Mouse (Mus musculus) cerebellum, adult 11 months (tissue): ENCODE results near the gene Auh.

Experiments
- DNase-seq: peaks from one replicate; pipeline ENCODE4 v3.0.0; 2022

Gene Auh

DNA sequence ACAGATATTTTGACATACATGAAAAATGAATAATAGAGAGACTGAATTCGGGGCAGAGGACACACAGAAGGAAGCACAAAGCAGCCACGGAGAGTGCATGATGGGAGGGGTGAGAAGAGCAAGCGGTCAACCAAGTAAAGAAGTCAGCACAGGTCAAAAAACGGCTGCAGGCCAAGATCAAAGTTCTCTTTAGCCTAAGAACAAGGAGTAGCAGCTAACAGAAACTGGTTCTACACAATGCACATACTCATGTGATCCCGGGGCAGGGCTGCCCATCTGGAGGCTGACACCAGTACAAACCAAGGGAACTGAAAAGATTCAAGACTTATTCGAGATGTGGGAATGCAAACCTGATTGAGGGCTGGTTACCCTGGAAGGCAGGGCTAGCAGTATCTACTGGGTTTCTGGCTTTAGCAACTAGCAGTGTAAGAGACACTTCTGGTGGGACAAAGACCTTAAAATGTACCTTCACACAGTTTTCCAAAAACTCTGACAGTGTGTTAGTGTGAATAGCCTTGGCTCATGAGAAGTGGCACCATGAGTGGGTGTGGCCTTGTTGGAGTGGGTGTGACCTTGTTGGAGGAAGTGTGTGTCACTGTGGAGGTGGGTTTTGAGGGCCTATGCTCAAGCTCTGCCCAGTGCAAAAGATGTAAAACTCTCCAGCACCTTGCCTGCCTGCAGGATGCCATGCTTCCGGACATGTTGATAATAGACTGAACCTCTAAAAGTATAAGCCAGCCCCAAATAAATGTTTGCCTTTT is 8.2 kb downstream of the Auh start:
- no peak for DNase-seq

DNA sequence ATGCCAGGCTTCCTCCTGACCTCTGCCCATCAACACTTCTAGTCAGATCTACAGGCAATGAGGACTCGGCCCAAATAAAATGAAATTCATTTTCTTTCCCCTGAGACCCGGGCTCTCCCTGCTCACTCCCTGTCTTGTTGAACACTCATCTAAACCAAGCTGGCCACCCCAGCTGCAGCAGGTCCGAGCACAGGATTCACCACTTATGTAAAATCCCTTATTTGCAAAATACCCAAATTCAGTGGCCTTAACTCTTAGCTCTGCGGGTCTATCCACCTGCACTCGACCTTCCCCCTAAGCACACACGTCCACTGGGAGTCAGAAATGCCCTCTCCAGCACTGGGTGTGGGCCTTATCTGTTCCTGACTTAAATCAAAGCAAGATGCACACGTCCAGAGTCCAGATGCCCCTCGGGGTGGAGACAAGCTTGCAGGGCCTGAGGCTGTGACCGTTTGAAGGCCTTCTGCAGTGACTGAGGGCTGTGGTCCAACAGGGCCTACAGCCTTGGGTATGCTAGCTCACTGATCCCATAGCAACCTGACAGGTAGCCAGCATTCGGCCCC is 9.6 kb downstream of the Auh start:
- no peak for DNase-seq

DNA sequence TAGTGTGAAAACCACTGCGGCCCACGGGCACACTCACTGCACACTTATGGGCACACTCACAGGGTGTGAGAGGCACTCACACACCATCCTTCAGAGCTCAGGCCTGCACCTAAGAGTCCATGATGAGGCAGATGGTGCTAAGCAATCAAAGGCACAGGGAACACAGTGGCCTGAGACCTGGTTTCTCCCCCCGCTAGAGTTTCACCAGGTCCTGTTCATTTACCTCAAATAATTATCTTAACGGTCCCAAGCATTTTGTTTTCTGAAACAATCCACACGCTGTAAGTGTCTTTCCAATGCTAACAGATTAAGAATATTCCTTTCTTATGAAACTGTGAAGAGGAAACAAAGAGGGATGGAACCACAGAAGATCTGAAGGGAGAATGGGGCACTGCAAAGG is 11.1 kb downstream of the Auh start:
- DNase-seq, result no peak

DNA sequence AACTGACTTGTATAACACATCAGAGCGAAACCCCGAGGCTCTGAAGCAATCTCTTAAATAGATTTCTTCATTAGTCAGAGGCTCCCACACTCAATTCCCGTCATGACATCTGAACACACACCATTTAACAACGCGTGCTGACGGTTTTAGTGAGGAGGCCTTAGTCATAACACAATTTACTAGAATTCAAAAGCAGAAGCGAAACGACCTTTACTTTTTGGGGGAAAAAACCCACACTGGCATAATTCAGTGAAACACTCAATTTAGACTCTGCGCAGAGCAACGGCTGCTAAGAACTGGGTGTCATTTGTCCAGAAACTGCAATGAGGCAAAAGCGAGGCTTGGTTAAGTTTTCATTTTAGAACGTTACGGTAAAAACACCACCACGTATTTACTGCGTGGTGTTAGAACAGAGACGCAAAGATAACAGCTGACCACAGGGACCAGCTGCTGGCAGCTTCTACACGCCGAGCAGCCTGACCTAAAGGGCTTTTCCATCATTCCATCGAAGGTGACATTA is 14.8 kb downstream of the Auh start:
- DNase-seq, result no peak

DNA sequence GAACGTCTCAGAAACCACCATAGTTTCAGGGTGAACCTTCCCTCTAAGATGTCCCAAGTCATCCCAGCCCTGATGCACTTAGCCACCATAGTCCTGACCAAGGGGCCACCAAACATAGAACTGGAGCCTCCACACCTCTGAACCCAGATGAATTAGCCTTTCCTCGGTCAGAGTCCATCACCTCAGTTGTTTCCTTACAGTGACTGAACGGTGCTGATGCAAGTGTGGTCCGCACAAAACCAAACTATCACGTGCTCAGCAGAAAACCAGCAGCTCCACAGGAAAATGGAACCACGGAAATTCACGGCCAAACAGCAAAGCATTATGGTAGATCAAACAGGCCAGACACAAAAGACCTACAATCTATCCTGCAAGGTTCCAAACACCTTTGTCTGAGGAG is 15.6 kb downstream of the Auh start:
- DNase-seq, result no peak

DNA sequence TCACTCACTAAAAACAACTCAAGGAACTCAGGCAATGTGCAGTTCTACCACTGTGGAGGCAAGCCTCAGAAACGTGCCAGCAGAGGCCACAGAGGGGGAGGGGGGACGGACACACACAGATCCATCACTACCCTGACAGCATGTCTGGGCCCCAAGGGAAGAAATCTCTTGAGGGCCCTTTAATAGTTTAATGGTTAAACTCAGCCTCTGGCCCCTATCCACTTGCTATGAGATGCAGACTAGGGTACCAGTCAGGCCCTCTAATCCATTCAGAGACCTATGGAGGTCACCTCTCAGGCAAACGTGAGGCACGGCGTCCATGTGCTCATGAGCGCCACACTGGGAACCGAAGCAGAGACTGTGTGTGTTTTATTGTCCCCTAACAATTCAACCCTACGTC is 17.0 kb downstream of the Auh start:
- no peak for DNase-seq

DNA sequence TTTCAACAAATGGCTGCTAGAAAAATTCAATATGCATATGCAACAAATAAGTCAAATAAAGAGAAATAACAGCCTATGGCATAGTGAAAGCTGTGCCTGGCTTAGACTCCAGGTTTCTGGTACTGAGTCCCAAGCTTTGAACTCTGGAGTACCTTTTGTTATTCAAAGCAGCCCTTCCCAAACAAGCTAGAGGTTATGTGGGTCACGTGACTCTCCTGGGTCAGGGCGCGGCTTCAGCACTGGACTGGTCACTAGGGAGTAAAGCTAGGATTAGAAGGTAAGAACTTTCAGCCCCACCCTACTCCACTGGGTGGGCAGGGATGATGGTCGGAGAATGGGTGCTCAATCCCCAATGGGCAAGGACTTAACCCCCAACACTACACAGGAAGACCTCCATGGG is 18.2 kb downstream of the Auh start:
- no peak for DNase-seq

DNA sequence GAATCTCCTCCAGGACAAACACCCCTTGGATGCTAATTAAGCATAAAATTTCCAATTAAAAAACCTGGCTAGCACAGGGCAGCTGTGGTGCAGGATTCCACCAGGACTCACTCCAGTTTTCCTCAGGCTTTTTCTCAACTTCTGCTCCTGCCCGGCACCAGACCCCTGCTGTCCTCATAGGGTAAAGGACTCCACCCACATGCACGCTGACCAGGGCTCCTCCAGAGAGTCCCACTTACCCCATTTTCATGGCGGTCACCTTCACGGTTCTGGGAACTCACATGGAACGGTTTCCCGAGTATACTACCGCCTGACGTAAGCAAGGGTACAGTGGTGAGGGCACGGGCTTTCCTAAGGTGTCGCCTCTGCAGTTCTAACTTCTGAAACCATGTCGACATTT is 23.2 kb downstream of the Auh start:
- DNase-seq, result no peak

DNA sequence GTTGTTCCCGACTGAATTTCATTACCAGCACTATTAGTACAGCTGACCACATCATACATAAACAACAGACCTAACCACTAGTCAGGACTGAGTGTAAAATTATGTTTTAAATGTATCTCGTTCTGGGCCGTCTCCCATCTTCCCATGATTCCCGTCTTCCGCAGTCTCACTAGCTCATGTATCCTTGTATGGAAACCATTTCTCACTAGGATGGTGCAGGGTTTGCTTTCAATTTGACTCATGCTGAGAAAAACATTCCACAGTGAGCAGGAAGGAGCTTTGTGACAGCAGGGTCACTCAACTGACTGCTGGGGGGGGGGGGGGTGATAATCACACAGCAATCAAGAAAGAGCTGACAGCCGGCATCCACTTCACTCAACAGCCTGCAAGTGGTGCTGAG is 25.3 kb downstream of the Auh start:
- no peak for DNase-seq

DNA sequence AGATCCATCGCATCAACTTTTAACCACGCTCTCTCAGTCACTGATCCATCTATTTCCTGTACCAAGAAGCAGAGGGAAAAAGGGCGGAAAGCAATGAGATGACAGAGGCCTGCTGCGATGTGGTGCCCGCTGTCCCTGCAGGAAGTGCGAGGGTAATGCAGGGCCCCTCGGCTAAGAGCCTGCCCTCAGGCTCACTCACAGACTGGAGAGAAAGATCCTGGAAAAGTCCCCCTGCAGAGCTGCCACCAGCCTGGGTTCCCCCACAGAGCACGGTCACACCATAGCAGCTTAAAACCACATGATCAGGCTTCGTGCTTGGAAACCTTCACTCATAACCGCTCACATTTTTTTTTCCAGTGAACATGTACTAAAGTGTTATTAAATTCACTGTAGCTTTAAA is 25.7 kb downstream of the Auh start:
- DNase-seq, result no peak

DNA sequence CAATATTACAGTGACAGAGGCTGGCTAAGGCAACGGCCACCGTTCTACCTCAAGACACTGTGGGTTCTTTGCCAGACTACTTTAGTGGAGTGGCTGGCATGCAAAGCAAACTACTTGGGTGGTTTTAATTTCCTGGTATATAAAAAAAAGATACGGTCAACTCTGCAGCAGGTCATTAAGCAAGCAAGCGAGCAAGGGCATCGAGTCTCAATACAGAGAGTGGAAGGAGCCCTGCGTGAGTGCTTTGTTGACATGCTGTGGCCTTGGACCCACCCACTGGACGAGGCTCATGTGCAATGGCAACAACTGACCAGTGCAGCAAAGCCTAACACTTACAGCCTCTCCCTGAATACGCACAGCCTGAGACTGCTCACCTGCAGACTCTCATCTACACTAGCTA is 27.0 kb downstream of the Auh start:
- DNase-seq, result no peak

DNA sequence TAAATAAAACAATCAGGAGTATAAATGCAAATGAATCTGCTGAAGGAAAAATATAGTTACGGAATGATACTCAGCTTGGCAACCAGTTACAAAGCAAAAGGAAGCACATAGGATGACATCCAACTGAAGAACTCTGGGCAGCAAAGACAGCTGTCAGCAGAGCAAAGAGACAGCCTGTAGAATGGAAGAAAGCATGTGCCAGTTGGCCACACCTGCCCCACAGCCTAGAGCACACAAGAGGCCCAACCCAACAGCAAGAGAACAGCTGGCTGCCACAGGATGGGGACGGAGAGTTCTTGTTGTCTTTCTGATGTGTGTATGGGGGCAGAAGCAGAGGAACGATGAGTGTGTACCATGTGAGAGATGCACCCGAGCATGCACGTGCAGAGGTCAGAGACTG is 29.8 kb downstream of the Auh start:
- no peak for DNase-seq

DNA sequence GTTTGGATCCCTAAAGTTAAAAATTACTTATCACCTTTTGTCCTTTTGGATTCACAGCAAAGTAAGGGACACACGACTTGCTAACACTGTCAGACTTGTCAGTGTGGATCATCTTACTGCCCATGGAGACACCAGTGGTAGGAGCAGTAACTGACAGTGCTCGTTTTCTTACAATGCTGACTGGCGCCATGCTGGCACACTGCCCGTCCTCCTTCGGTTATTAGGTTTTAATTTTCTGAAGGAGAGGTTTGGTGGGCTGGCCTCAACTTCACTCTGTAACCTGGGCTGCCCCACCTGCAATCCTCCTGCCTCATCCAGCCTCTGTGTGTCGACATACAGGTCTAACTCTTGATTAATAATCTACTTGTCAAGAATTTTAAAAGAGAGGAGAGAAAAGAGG is 31.7 kb downstream of the Auh start:
- no peak for DNase-seq

DNA sequence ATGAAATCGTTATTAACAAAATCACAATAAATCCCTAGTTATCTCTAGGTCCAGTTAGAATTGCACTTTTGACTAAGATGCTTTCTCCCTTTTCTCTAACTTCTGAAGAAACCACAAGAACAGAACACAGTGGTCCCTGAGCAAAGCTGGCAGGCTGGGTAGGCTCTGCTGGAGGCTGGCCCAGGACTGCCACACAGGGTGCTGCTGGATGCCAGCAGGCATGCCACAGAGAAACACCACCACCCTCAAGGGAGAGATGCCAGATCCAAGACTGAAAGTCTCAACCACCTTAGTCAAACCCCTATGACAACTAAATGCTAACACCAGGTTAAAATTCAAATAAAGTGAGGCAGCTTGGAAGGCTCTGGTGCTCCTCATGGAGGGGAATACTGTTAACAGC is 36.7 kb downstream of the Auh start:
- peak; percentile 35 for DNase-seq

DNA sequence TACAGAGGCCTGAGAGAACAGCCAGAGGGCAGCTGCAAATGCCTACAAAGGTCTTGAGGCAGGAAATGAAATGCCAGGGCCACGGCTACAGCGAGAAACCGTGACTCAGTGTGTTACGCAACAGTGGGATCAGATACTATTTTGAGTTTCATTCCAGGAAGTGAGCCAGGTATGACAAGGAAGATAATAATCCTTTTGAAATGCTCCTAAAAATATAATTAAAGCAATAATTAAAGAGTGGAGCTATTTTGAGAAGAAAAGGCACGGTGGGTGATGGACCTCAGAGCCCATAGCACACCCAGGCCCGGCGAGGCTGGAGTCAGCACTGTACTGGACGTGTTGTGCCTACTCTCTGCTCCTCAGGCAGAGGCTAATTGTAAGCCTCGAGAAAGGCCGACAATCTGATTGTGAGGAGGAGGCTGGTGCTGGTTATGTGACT is 37.4 kb downstream of the Auh start:
- peak; percentile 54 for DNase-seq

DNA sequence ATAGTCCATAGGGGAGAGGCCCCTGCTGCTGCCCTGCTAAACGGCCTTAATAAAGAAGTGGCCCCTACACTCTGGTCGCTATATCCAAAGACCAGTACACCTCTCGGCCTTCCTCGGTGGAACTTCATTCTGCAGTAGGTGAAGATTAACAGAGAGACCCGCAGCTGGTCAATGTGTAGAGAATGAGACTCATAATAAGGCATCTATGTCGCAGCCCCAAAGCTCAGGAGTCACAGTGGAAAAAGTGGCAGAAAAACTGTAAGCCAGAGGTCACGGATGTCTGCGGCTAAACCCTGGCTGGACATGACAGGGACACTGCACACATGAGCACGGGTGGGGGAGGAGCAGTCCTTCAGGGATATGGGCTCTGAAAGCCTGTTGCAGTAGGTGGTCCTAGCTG is 39.2 kb downstream of the Auh start:
- no peak for DNase-seq

DNA sequence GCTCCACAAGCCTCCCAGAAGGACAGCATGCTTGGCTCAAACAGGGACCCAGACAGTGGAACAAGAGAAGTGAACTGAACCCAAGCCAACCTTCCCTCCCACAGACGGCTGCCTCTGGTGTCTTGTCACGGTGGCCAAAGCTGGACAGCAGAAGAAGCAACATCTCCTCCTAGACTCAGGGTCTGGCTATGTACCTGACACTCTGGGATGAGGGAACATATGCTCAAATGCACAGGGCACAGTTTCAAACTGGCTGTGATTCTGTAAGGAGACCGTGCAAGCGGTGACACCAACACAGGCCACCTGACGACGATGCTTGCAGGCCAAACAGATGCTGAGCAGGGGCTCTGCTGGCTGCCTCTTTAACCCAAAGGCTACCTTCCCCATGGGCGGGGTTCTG is 42.7 kb downstream of the Auh start:
- no peak for DNase-seq

DNA sequence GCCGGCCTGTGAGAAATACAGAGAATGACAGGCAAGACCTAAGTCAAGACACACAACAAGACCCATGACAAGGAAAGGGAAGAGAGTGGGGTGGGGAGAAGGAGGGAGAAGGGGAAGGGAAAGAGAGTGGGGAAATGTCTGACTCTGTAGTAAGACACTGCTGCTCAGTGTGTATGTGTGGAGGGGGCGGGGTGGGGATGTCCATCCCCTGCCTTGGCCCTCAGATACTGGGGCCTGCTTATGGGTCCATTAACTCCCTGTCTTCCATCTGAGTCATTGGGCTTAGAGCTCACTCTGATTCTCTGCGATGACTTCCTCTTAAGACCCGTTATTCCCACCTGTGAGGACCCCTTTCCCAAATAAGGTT is 45.5 kb downstream of the Auh start:
- DNase-seq, result no peak

DNA sequence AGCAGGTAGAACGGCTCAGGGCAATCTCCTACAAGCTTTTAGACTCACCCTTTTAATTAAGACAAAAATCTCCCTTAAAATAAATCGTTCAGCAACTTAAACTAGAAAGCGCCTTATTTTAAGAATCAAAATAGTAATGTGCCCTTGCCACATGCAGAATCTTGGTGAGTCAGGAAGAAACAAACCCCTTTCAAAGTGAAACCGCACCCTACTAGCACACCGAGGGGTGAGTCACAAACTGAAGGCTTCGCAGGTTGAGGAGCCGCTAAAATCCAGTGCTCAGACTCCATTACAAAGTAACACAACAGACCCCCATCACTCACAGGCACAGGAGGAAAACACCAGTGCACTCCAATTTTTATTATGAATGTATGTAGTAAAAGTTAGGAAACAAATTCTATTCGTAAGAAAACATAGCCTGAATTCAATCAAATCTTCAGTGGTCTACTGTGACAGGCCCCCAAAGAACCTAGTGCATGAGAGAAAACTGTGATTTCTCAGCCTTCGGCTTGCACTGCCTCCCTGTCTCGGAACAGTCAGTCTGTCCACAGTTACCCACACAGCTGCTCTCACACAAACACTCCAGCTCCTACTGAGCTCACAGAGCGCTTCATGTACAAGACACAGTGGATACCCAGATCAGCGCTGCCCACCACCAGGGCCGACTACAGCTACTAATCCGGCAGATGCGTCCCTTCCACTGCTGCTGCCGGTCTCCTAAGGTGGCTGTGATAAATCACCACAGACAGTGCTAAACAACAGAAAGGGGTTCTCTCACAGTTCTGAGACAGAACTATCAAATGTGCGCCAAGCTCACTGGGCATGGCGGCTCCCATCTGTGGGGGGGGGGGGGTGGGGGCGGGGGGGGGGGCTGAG is 46.2 kb downstream of the Auh start:
- DNase-seq, result no peak

DNA sequence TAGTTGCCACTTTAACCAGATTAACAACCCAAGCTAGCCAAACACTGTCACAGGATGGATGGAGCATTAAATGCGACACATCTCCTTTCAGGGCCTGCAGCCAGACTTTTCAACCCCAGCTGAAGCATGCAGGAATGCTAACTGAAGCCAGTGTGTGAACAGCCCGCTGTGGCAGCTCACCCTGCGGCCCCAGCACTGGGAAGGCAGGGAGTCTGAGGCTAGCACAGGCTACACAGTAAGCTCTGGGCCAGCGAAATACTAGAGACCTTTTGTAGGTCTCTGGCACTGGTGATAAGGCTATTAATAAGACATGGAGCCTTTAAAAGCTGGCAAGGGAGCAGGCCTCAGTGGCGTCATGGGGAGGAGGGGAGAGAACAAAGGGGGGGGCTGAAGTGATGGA is 49.1 kb downstream of the Auh start:
- DNase-seq, result no peak

DNA sequence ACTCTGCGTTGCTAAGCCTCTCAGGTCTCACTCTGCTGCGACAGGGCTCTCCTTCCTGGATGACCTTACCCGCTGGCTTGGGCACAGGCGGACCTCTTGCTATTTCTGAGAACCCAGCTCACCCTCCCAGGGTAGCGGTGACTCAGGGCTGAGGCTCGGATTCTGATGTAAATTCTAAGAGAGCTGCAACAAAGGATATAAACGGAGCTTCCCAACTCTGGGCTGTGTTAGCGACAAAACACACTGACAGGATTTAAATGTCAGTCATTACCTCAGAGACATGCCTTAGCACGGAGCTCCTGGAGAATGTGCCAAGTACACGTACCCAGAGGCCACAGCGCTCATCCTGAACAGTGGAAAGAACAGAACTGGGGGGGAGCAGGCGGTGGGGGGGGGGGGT is 49.6 kb downstream of the Auh start:
- no peak for DNase-seq

DNA sequence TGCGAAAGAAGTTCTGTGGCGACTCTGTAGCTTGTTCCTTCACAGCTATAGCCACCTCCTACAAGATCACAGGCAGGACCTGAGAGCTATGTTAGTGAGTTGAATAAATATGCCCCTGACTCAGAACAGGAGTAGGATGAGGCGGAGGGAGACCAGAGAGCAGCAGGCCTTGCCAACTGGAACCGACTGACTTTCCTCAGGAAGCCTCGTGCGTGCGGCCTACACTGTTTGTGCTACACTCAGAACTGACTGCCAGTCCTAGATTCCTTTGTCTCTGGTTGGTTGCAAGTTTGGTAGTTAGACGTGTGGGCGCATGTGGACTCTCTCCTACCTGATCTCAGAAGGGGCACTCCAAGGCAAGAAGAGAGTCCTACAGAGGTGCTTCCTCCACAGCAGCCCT is 50.2 kb downstream of the Auh start:
- DNase-seq, result no peak

DNA sequence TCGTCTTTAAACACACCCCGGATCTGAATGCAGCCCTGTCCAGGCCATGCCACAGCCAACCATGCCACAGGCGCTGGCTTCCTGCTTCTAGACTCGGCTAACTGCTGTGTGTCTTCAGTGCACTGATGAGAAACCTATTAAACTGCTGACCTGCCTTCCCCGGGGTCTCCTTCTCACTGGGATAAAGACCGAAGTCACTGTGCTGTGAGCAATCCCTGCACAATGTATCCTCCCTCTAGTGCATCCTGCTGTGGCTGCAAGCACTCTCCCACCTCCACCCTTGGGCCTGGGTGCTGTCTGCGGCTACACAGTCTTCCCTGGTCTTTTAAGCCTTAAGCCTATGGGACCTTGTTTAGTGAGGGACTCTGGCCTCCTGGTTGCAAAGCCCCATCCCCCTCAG is 50.7 kb downstream of the Auh start:
- DNase-seq, result no peak
